Mouse (Mus musculus) limb, embryonic 13.5 days (tissue): ENCODE measurements around the gene Prex1. TPM values are rescaled to one million over a fixed set of nuclear protein-coding genes. Genes with fewer than 3 reads are reported as not detected.
A peak's percentile ranks its signal among the peaks of the same experiment; 100 is the strongest.

Experiments used
- ATAC-seq: fragments of 200-750 bp; cut with Nextera tagmentation; 2 replicates; pipeline ENCODE4 v1.8.0; 2017; ENCODE audit warnings: low read depth, moderate number of reproducible peaks, moderate TSS enrichment; ENCODE audit not compliant: low FRiP score
- H3K27ac ChIP-seq: fragments of 300-500 bp; sonication (generic); 2 replicates; pipeline ENCODE4 v1.5.1; 2015; ENCODE audit warnings: inconsistent platforms, mild to moderate bottlenecking, moderate library complexity
- H3K27me3 ChIP-seq: fragments of 300-500 bp; sonication (generic); 2 replicates; pipeline ENCODE4 v1.6.1; 2015; ENCODE audit warnings: mild to moderate bottlenecking, inconsistent platforms
- H3K36me3 ChIP-seq: fragments of 300-500 bp; sonication (generic); 2 replicates; pipeline ENCODE4 v1.6.1; 2015; ENCODE audit warnings: inconsistent platforms, mild to moderate bottlenecking, moderate library complexity
- H3K4me1 ChIP-seq: fragments of 300-500 bp; sonication (generic); 2 replicates; pipeline ENCODE4 v1.6.1; 2015; ENCODE audit warnings: inconsistent platforms
- H3K4me2 ChIP-seq: fragments of 300-500 bp; sonication (generic); replicated peaks from 2 replicates; pipeline ENCODE4 v1.6.1; 2015; ENCODE audit warnings: inconsistent platforms, mild to moderate bottlenecking, moderate library complexity
- H3K4me3 ChIP-seq: fragments of 300-500 bp; sonication (generic); 2 replicates; pipeline ENCODE4 v1.5.1; 2015; ENCODE audit warnings: moderate library complexity, mild to moderate bottlenecking, inconsistent platforms
- H3K9ac ChIP-seq: fragments of 300-500 bp; sonication (generic); 2 replicates; pipeline ENCODE4 v1.6.1; 2015; ENCODE audit warnings: mild to moderate bottlenecking, inconsistent platforms
- H3K9me3 ChIP-seq: fragments of 300-500 bp; sonication (generic); 2 replicates; pipeline ENCODE4 v1.6.1; 2016; ENCODE audit warnings: inconsistent platforms
- WGBS: fragments of 180-500 bp; shearing (Covaris S2); methylation state at CpG from one replicate; pipeline ENCODE4 v1.1.7; 2015; 5-methylcytosine and 5-hydroxymethylcytosine counted together
- polyA plus RNA-seq: library from polyadenylated mRNA; unstranded; fragments of >200 nt; fragmentation: Nextera tagmentation; extraction: Ambion mirVana; gene quantifications from 2 replicates; pipeline ENCODE4 v1.2.1, GENCODE M21; 2015

Prex1 gene
- polyA plus RNA-seq, 1 experiment from 2014 or later = 19.4 TPM

DNA sequence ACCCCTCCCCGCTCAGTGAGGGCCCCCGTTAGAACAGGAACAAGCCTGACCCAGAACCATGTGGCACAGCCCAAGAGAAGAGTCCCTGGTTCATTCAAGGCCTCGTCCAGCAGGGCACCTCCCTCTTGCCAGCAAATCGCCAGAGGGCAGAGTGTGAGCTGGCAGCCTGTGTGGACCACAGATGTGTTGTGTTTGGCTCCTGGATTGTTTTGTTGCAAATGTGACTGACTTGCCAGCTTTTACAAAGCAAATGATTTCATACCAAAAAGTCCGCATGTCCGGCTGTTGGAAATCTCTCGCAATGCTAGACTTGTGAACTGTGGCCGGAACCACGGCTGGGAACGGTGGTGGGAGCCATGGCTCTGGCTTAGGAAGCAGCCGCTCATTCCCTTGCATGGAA is 36.7 kb downstream of the Prex1 start:
- H3K27ac ChIP-seq = no peak overlapping the region
- H3K27me3 ChIP-seq = no peaks in the 10 kb centered on the region
- peaks cover 46% of the 10 kb centered on the region for H3K4me1 ChIP-seq
- H3K9me3 ChIP-seq = no peaks in the 10 kb centered on the region
- H3K36me3 ChIP-seq = no peaks in the 10 kb centered on the region
- H3K4me3 ChIP-seq = no peak overlapping the region
- 79% methylated on average over 11 of the region's 11 CpGs for WGBS
- H3K4me2 ChIP-seq = no peak overlapping the region
- H3K9ac ChIP-seq = no peak overlapping the region
- no peak for ATAC-seq

DNA sequence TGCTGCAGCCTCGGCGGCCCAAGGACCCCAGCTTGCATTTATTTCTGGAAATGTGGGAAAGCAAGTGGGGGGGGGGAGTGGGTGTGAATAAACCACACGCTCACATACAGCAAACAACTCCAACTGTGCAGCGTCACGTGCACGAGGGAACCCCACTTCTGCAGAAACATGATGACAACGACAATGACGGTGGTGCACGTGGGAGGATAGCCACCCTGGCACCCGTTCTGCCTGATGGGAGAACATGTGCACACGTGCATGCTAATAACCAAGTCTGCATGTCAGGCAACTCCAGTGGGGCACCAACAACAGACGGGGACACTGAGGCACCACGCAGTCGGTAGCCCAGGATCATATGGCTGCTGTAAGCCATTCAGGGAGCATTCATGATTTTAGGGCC is 37.1 kb downstream of the Prex1 start:
- no peak for ATAC-seq
- WGBS = 79% methylated on average over 14 of the region's 14 CpGs
- Histone ChIP-seq H3K4me2 (no peak overlapping the region), H3K4me1 (peaks cover 50% of the 10 kb centered on the region), H3K27me3 (no peaks in the 10 kb centered on the region), H3K4me3 (no peak overlapping the region), H3K27ac (no peak overlapping the region), H3K9me3 (no peaks in the 10 kb centered on the region), H3K36me3 (no peaks in the 10 kb centered on the region), H3K9ac (no peak overlapping the region)

DNA sequence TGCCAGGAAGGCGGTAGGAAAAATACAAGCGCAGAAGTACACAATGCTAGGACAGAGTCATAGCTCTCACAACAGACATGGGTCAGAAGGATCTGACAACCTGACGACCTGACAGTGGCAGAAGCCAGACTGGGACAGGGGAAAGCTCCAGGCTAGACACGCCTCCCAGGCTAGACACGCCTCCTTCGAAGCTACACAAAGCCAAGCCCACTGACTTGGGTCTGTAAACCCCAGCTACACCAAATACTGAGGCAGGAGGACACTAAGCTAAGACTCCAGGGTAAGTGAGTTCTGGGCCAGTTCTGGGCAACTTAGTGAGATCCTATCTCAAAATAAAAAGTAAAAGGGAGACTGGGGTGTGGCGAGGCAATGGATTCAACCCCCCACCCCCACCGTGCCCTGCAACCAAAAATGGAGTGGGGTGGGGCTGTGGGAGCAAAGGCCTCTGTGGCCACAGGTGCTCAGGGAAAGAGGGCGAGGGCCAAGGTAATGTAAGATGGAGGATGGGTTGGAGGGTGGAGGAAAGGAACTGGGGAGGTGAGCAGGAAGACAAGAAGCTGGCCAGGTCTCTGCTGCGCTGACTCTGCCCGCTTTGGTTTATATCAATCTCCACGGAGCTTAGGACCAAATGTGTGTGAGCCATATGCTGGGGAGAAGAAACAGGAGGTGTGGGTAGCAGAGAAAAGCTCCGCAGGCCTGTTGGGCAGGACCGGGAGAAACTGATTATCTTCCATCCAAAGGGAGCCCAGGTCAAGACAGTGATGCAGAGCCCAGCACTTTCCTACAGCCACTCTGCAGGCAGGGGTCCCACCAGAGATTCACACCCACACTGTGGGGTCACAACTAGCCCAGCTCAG is 37.8 kb downstream of the Prex1 start:
- 49% methylated on average over 14 of the region's 14 CpGs for WGBS
- no peaks in the 10 kb centered on the region for H3K27me3 ChIP-seq
- no peaks in the 10 kb centered on the region for H3K9me3 ChIP-seq
- H3K9ac ChIP-seq = no peak overlapping the region; the same call in 1 of the 2 replicates
- no peak overlapping the region for H3K4me2 ChIP-seq
- H3K4me3 ChIP-seq = no peak overlapping the region
- H3K27ac ChIP-seq = no peak overlapping the region; the same call in 1 of the 2 replicates
- ATAC-seq = no peak
- no peaks in the 10 kb centered on the region for H3K36me3 ChIP-seq
- H3K4me1 ChIP-seq = peaks cover 57% of the 10 kb centered on the region

DNA sequence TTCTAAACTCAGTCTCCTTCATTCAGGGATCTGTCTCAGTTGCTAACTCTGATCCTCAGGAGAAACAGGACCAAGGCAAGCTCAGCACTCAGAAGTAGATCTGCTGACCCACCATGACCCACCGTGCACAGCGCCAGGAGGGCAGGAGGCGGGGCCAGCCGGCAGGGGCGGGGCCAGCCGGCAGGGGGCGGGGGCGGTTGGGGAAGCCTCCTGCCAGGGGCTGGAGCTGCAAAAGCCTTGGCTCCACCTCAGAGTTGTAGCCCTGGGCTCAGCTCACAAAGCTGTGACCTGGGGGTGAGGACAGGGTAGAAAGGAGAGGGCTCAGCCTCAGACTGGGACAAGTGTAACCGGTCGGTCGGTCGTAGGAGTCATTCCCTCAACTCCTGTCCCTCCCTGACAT is 38.9 kb downstream of the Prex1 start:
- no peak for ATAC-seq
- no peak overlapping the region for H3K9ac ChIP-seq
- no peaks in the 10 kb centered on the region for H3K36me3 ChIP-seq
- no peak overlapping the region for H3K4me3 ChIP-seq
- H3K4me1 ChIP-seq = peaks cover 56% of the 10 kb centered on the region
- 12% methylated on average over 12 of the region's 12 CpGs for WGBS
- H3K9me3 ChIP-seq = no peaks in the 10 kb centered on the region
- no peak overlapping the region for H3K27ac ChIP-seq
- no peak overlapping the region for H3K4me2 ChIP-seq
- H3K27me3 ChIP-seq = no peaks in the 10 kb centered on the region

DNA sequence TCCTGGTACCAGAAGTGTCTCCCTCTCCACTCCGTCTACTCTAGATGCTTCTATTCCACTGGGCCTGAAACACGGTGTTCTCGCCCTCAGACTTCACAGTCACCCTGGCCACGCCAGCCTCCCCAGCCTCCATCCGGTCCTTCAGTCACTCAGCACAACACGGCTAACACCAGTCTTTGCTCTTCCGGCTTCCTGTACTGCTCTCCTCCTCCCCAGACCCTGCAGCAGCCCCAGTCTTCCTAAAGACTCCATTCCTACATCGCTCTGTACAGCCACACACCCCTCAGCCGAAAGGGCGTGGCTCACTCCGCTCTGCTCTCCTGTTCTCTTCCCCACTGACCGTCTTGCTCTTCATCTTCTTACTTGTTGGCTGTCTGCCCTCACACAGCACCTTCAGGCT is 39.7 kb downstream of the Prex1 start:
- no peaks in the 10 kb centered on the region for H3K9me3 ChIP-seq
- peaks cover 56% of the 10 kb centered on the region for H3K4me1 ChIP-seq
- H3K9ac ChIP-seq = no peak overlapping the region
- no peak overlapping the region for H3K4me3 ChIP-seq
- no peak for ATAC-seq
- no peaks in the 10 kb centered on the region for H3K27me3 ChIP-seq
- H3K27ac ChIP-seq = no peak overlapping the region
- no peaks in the 10 kb centered on the region for H3K36me3 ChIP-seq
- 84% methylated on average over 12 of the region's 12 CpGs for WGBS
- no peak overlapping the region for H3K4me2 ChIP-seq

DNA sequence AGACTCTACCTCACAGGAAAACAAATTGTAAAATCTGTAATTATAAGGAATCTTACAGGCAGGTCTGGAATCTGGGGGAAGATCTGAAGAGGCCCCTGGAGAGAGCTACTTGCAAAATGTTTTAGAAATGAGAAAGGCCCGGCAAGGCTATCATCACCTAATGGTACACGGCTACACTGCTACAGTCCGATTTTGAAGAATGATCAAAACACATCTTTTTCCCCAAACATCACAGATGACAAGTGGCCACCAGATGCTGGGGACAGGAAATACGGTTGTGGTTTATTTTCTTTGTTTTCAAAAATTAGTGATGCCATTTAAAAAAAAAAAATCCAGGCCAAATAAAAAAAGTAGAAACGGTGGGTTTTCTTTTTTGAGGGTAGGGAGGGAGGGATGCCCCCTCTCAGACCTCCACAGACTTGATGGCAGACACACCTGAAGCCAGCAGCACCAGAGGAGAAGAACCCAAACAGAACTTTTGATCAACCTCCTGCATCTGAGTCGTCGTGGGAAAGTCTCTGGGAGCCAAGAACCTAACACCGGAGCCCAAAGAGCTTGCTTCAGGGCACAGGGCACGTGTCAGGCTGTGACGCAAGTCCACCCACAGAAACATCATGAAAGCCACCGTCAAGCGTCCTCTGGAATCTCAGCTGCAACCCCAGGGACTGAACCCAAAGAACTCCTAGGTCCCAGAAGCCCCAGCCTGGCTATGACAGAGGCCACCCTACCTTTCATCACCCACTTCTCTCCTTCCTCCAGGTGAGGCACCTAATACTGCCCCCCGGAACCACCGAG is 41.3 kb downstream of the Prex1 start:
- no peaks in the 10 kb centered on the region for H3K36me3 ChIP-seq
- peaks cover 66% of the 10 kb centered on the region for H3K4me1 ChIP-seq
- 74% methylated on average over 14 of the region's 14 CpGs for WGBS
- H3K4me2 ChIP-seq = no peak overlapping the region
- H3K4me3 ChIP-seq = no peak overlapping the region
- no peak for ATAC-seq
- H3K9me3 ChIP-seq = no peaks in the 10 kb centered on the region
- no peak overlapping the region for H3K9ac ChIP-seq
- no peak overlapping the region for H3K27ac ChIP-seq
- H3K27me3 ChIP-seq = no peaks in the 10 kb centered on the region

DNA sequence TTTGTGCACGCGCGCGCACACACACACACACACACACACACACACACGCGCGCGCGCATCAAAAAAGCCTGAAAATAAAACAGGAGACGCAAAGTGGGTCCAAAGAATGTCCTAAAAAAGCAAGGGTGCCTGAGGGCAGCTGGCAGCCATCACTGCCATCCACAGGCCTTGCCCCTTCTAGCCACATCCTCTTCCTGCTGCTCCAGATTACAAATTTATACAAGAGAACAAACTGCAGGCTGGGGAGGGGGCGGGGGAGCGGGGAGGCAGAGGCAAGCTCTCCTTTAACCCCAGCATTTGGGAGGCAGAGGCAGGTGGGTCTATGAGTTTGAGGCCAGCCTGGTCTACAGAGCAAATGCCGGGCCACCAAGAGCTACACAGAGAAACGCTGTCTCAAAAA is 42.0 kb downstream of the Prex1 start:
- Histone ChIP-seq H3K27me3 (no peaks in the 10 kb centered on the region), H3K27ac (no peak overlapping the region; the same call in 1 of the 2 replicates), H3K4me2 (no peak overlapping the region), H3K36me3 (no peaks in the 10 kb centered on the region), H3K9me3 (no peaks in the 10 kb centered on the region), H3K4me1 (peaks cover 64% of the 10 kb centered on the region), H3K9ac (no peak overlapping the region), H3K4me3 (no peak overlapping the region)
- WGBS = 91% methylated on average over 14 of the region's 14 CpGs
- ATAC-seq = no peak

DNA sequence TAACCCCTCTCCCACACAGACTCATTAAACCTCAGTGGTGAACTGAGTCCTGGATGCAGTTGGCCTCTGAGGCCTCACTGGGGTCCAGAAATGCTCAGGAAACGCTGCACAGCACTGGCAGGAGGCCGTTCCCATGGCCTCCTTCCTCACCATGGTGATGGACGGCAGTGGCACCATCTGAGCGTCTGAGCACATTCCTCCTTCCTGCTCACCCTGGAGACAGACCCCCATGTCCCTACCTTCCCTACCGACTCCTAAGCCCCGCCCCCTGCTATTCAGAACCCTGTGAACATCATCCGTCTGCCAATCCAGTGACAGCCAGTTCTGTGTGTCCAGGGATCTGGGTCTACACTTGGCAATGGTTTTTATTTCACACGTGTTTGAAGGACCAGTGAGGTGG is 42.6 kb downstream of the Prex1 start:
- WGBS = 27% methylated on average over 8 of the region's 8 CpGs
- H3K4me3 ChIP-seq = no peak overlapping the region
- peaks cover 59% of the 10 kb centered on the region for H3K4me1 ChIP-seq
- H3K36me3 ChIP-seq = no peaks in the 10 kb centered on the region
- no peaks in the 10 kb centered on the region for H3K9me3 ChIP-seq
- no peak overlapping the region; the same call in 1 of the 2 replicates for H3K27ac ChIP-seq
- H3K9ac ChIP-seq = no peak overlapping the region
- no peak overlapping the region for H3K4me2 ChIP-seq
- no peak for ATAC-seq
- H3K27me3 ChIP-seq = no peaks in the 10 kb centered on the region

DNA sequence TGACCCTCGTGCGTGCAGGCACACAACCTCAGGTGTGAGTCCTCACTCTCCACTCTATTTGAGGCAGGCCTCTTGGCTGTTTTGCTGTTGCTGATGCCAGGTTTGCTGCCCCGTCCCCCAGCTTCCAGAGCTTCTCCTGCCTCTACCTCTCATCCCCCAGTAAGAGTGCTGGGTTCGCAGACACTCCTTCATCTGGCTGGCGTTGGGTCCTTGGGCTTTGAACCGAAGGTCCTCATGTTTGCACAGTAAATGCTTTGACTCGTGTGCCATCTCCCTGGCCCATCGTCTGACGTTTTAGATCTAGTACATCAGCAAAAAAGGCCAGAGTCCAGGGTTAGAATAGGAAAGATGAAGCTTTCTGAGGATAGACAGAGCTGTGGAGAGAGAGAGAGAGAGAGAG is 43.7 kb downstream of the Prex1 start:
- Histone ChIP-seq H3K36me3 (no peaks in the 10 kb centered on the region), H3K9ac (no peak overlapping the region), H3K4me2 (no peak overlapping the region), H3K27me3 (no peaks in the 10 kb centered on the region), H3K27ac (no peak overlapping the region), H3K4me3 (no peak overlapping the region), H3K4me1 (peaks cover 51% of the 10 kb centered on the region), H3K9me3 (no peaks in the 10 kb centered on the region)
- ATAC-seq = no peak
- 83% methylated on average over 9 of the region's 9 CpGs for WGBS

DNA sequence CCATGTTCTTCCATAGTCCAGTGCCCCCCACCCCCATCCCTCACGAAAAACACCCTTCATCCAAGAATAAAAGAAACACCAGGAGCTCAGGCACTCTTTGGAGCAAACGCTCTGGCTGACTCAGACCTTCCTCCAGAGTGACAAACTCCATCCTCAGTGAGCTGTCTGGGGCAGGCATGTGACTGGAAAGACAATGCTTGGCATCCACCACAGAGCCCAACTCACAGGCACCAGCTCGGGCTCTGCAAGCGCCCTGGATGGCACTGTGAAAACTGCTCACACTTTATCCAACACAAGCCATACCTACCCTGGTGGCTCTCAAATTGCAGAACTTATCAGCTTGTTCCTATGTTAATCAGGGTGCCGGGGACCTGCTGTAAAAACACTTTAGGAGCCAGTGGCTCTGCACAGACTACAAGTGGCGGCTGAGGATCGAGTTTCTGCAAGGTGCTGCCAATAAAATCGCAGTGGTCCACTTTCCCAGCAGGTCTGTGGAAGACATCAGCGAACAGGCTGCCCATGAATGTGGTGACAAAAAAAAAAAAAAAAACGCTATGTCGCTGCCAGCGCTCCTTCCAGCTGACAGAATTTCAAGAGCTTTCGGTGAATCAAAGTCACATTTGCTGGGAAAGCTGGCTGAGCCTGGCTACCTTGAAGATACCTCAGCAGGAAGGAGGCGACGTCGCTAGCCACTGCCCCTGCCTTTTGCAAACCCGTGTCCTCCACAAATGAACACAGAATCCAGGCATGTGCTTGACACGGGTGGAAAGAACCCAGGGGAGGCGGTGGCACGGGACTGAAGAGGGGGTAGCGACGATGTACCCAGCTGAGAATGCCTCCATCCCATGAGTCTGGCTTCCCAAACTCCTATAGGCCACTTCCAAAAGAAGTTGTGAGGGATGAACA is 45.6 kb downstream of the Prex1 start:
- no peaks in the 10 kb centered on the region for H3K36me3 ChIP-seq
- 22% methylated on average over 22 of the region's 22 CpGs for WGBS
- H3K27me3 ChIP-seq = no peaks in the 10 kb centered on the region
- ATAC-seq = peak; percentile 41; the same call in 1 of the 2 replicates
- H3K9me3 ChIP-seq = no peaks in the 10 kb centered on the region
- H3K4me1 ChIP-seq = peaks cover 64% of the 10 kb centered on the region
- H3K4me3 ChIP-seq = no peak overlapping the region
- H3K4me2 ChIP-seq = peak overlapping the region; percentile 33
- peak overlapping the region; percentile 74; the same call in 1 of the 2 replicates for H3K27ac ChIP-seq
- no peak overlapping the region for H3K9ac ChIP-seq

DNA sequence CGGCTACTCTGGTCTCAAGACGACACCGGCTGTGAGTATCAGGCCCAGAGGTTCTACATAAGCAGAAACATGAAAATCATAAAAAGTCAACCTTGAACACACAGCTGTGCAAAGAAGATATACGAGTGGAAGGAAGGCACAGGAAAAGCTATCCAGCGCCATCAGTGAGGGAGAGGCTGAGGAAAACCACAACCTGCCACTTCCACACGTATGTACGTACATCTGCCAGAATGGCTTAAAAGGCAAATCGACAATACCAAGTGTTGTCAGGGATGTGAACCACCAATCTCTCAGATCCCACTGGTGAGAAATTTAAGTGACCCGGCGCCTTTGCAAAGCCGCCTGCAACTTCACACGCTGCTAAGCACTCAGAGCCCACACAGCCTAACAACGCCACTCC is 47.5 kb downstream of the Prex1 start:
- ATAC-seq = no peak
- Histone ChIP-seq H3K9ac (no peak overlapping the region), H3K27me3 (no peaks in the 10 kb centered on the region), H3K36me3 (no peaks in the 10 kb centered on the region), H3K9me3 (no peaks in the 10 kb centered on the region), H3K27ac (no peak overlapping the region), H3K4me2 (no peak overlapping the region), H3K4me1 (peaks cover 72% of the 10 kb centered on the region), H3K4me3 (no peak overlapping the region)
- 86% methylated on average over 13 of the region's 13 CpGs for WGBS
